Mouse (Mus musculus) CH12.LX (cell line): ENCODE results near the gene Aff1. TPM values are rescaled to one million over a fixed set of nuclear protein-coding genes. Genes with fewer than 3 reads are reported as not detected.

ENCODE experiments used
- DNase-seq: peaks from one replicate; pipeline ENCODE4 v3.0.0-alpha.2; 2013; ENCODE audit errors: extremely low read depth
- H3K27ac ChIP-seq: 2 replicates; pipeline ENCODE4 v1.5.1; 2012; ENCODE audit warnings: low read depth, mild to moderate bottlenecking, control low read depth, moderate library complexity; ENCODE audit not compliant: insufficient read depth
- H3K27me3 ChIP-seq: replicated peaks from 2 replicates; pipeline ENCODE3; 2012; ENCODE audit warnings: inconsistent platforms
- H3K36me3 ChIP-seq, 2 experiments: replicated peaks in 1 of 2; 2 replicates each; pipeline versions ENCODE3 to v1.6.1; 2012; ENCODE audit warnings: inconsistent platforms in 1 of 2, low read length in 1 of 2, mild to moderate bottlenecking in 1 of 2, mixed read lengths in 1 of 2, moderate library complexity in 1 of 2; ENCODE audit not compliant: control insufficient read depth in 1 of 2, insufficient read depth in 1 of 2
- H3K4me1 ChIP-seq, 2 experiments: 2 replicates each; pipeline ENCODE4 v1.6.1; 2012; ENCODE audit warnings: inconsistent platforms in 1 of 2, moderate library complexity in 1 of 2; ENCODE audit not compliant: insufficient read depth in 2 of 2, control insufficient read depth in 1 of 2
- H3K4me2 ChIP-seq: 2 replicates; pipeline ENCODE4 v1.6.1; 2012; ENCODE audit warnings: low read depth, mild to moderate bottlenecking, control low read depth; ENCODE audit not compliant: poor library complexity, insufficient read depth, severe bottlenecking
- H3K4me3 ChIP-seq, 3 experiments: fragments of 150-350 bp in 1 of 3; sonication (generic) in 1 of 3; replicated peaks in 1 of 3; 2 replicates each; pipeline versions ENCODE3 to v1.5.1; 2011 to 2012; ENCODE audit warnings: low read depth in 2 of 3, low read length in 2 of 3, mild to moderate bottlenecking in 2 of 3, moderate library complexity in 2 of 3, control low read depth in 1 of 3, improper control_type of control experiment in 1 of 3, inconsistent platforms in 1 of 3, mixed read lengths in 1 of 3; ENCODE audit not compliant: poor library complexity in 1 of 3
- H3K79me2 ChIP-seq: replicated peaks from 2 replicates; pipeline ENCODE4 v1.6.1; 2012; ENCODE audit warnings: mild to moderate bottlenecking, moderate library complexity; ENCODE audit not compliant: control insufficient read depth, poor library complexity, insufficient read depth, severe bottlenecking; ENCODE audit errors: extremely low read depth
- H3K9ac ChIP-seq: 2 replicates; pipeline ENCODE4 v1.6.1; 2012; ENCODE audit warnings: low read depth, mild to moderate bottlenecking, control low read depth, moderate library complexity; ENCODE audit not compliant: insufficient read depth
- H3K9me3 ChIP-seq: replicated peaks from 2 replicates; pipeline ENCODE3; 2012; ENCODE audit warnings: low read length, inconsistent platforms, mixed read lengths
- BHLHE40 ChIP-seq: IDR thresholded peaks from 2 replicates; pipeline ENCODE4 v1.6.1; 2011; ENCODE audit warnings: mild to moderate bottlenecking, low read depth, low read length, improper control_type of control experiment
- CHD2 ChIP-seq: IDR thresholded peaks from 2 replicates; pipeline ENCODE4 v1.6.1; 2011; ENCODE audit warnings: low read length, improper control_type of control experiment
- E2F4 ChIP-seq: IDR thresholded peaks from 2 replicates; pipeline ENCODE4 v1.6.1; 2011; ENCODE audit warnings: low read depth, low read length, improper control_type of control experiment; ENCODE audit not compliant: insufficient replicate concordance
- ELF1 ChIP-seq: IDR thresholded peaks from 2 replicates; pipeline ENCODE4 v1.6.1; 2014; ENCODE audit warnings: low read depth, mild to moderate bottlenecking, inconsistent platforms, low read length, improper control_type of control experiment
- EP300 ChIP-seq: IDR thresholded peaks from 2 replicates; pipeline ENCODE4 v1.6.1; 2011; ENCODE audit warnings: low read length, improper control_type of control experiment
- ETS1 ChIP-seq: conservative IDR thresholded peaks from 2 replicates; pipeline ENCODE4 v1.6.1; 2012; ENCODE audit warnings: low read depth, mild to moderate bottlenecking, inconsistent platforms, low read length, improper control_type of control experiment, moderate library complexity
- IRF4 ChIP-seq: IDR thresholded peaks from 2 replicates; pipeline ENCODE4 v1.6.1; 2014; ENCODE audit warnings: low read depth, mild to moderate bottlenecking, inconsistent platforms, low read length, improper control_type of control experiment
- MAX ChIP-seq: IDR thresholded peaks from 2 replicates; pipeline ENCODE4 v1.6.1; 2011; ENCODE audit warnings: low read length, improper control_type of control experiment
- MXI1 ChIP-seq: IDR thresholded peaks from 2 replicates; pipeline ENCODE4 v1.6.1; 2011; ENCODE audit warnings: mild to moderate bottlenecking, low read depth, low read length, improper control_type of control experiment
- NELFE ChIP-seq: IDR thresholded peaks from 2 replicates; pipeline ENCODE4 v1.6.1; 2011; ENCODE audit warnings: low read depth, low read length, improper control_type of control experiment
- SIN3A ChIP-seq: IDR thresholded peaks from 2 replicates; pipeline ENCODE4 v1.6.1; 2012; ENCODE audit warnings: low read length, improper control_type of control experiment, inconsistent platforms
- TBP ChIP-seq: conservative IDR thresholded peaks from 2 replicates; pipeline ENCODE4 v1.6.1; 2011; ENCODE audit warnings: low read depth, low read length, improper control_type of control experiment
- TCF12 ChIP-seq: IDR thresholded peaks from 2 replicates; pipeline ENCODE4 v1.6.1; 2014; ENCODE audit warnings: low read depth, mild to moderate bottlenecking, inconsistent platforms, low read length, improper control_type of control experiment
- USF1 ChIP-seq: IDR thresholded peaks from 2 replicates; pipeline ENCODE4 v1.6.1; 2014; ENCODE audit warnings: low read depth, mild to moderate bottlenecking, inconsistent platforms, low read length, improper control_type of control experiment
- USF2 ChIP-seq: conservative IDR thresholded peaks from 2 replicates; pipeline ENCODE4 v1.6.1; 2011; ENCODE audit warnings: low read depth, low read length, improper control_type of control experiment
- ZKSCAN1 ChIP-seq: IDR thresholded peaks from 2 replicates; pipeline ENCODE4 v1.6.1; 2012; ENCODE audit warnings: low read depth, inconsistent platforms, low read length, improper control_type of control experiment, borderline replicate concordance
- ZMIZ1 ChIP-seq: IDR thresholded peaks from 2 replicates; pipeline ENCODE4 v1.6.1; 2012; ENCODE audit warnings: low read depth, mild to moderate bottlenecking, inconsistent platforms, low read length, improper control_type of control experiment
- dilution Hi-C: fragments of 300-500 bp; cut with MboI; formaldehyde crosslinking; loops from 2 replicates; pipeline ENCODE4 v1.14.3; 2020; ENCODE audit warnings: low sequenced_read_pairs; ENCODE audit not compliant: extremely low pct_unique_long_range_greater_than_20kb, extremely low pct_ligation_motif_present
- in situ Hi-C: fragments of 300-500 bp; cut with MboI; formaldehyde crosslinking; loops from 3 replicates; pipeline ENCODE4 v1.14.3; 2019; ENCODE audit warnings: low sequenced_read_pairs, low pct_ligation_motif_present, low pct_unique_long_range_greater_than_20kb, mixed read lengths
- polyA plus RNA-seq: library from polyadenylated mRNA; unstranded; fragments of >175 nt; gene quantifications from 2 replicates; pipeline ENCODE4 v1.2.1, GENCODE M21; 2012; ENCODE audit warnings: low read depth; ENCODE audit not compliant: insufficient read length
- total RNA-seq, 2 experiments: library from RNA; depleted of rRNA; stranded (reverse); fragments of 300-350 nt in 1 of 2; fragments of >200 nt in 1 of 2; gene quantifications; 2 replicates each; pipeline ENCODE4 v1.2.3; 2012 to 2014

The Aff1 gene
- total and polyA plus RNA-seq, 3 experiments, result 13.2 to 38.9 (median 21.8) TPM

- dilution Hi-C loops, result no loop called here
Observed at GRCm38 (mm10) chr5:103777446-103777845, 85.3 kb downstream of the Aff1 start.

GRCm38 (mm10) chr5:103778314-103779117 is 86.3 kb downstream of the Aff1 start:
- Histone ChIP-seq H3K36me3 (peaks cover 8 to 55% of the 10 kb centered on the region in 2 experiments), H3K27ac (peak overlapping the region; percentile 22; the same call in 1 of the 2 replicates), H3K4me2 (peak overlapping the region; percentile 54; the same call in 1 of the 2 replicates), H3K27me3 (no peaks in the 10 kb centered on the region), H3K4me1 (peaks cover 31 to 90% of the 10 kb centered on the region in 2 experiments), H3K4me3 (no peak overlapping the region), H3K9ac (no peak overlapping the region), H3K79me2 (peaks cover 97% of the 10 kb centered on the region), H3K9me3 (no peaks in the 10 kb centered on the region)
- in situ Hi-C loops, result no loop called here
- peak; percentile 72 for TF ChIP-seq BHLHE40
- peak; percentile 8; the same call in 1 of the 2 replicates for TF ChIP-seq MXI1
- TF ChIP-seq EP300, result no peak
- TF ChIP-seq USF1, result peak; percentile 63
- peak; percentile 29; the same call in 1 of the 2 replicates for TF ChIP-seq CHD2
- no peak for TF ChIP-seq TCF12
- peak; percentile 67 for TF ChIP-seq USF2
- TF ChIP-seq MAX, result no peak
- no peak for TF ChIP-seq ZMIZ1
- no peak for TF ChIP-seq IRF4
- no peak for TF ChIP-seq E2F4
- dilution Hi-C loops, result no loop called here
- DNase-seq, result peak; percentile 67

More at GRCm38 (mm10) chr5:103777446-103777845, 85.3 kb downstream of the Aff1 start:
- H3K4me2 ChIP-seq, result peak overlapping the region; percentile 58
- H3K79me2 ChIP-seq, result peaks cover 97% of the 10 kb centered on the region
- no peaks in the 10 kb centered on the region for H3K27me3 ChIP-seq
- no peak overlapping the region for H3K9ac ChIP-seq
- no peak overlapping the region for H3K27ac ChIP-seq
- peaks cover 26 to 95% of the 10 kb centered on the region in 2 experiments for H3K4me1 ChIP-seq
- in situ Hi-C loops, result no loop called here
- H3K4me3 ChIP-seq, result no peak overlapping the region
- no peaks in the 10 kb centered on the region for H3K9me3 ChIP-seq
- peak; percentile 46 for DNase-seq
- TF ChIP-seq ETS1 (no peak), CHD2 (no peak), BHLHE40 (no peak), SIN3A (no peak), ZKSCAN1 (no peak), TBP (no peak), ZMIZ1 (no peak), ELF1 (no peak), NELFE (no peak)
- H3K36me3 ChIP-seq, result peaks cover 2 to 51% of the 10 kb centered on the region in 2 experiments
